Mouse (Mus musculus) C2C12 (cell line): ENCODE results near the gene Cdc73.

Source experiments
- CEBPB ChIP-seq: IDR thresholded peaks from one replicate; pipeline ENCODE4 v1.6.1; 2011; ENCODE audit warnings: low read depth, mild to moderate bottlenecking, control low read depth, moderate library complexity
- CTCF ChIP-seq: IDR thresholded peaks from one replicate; pipeline ENCODE4 v1.5.1; 2011; ENCODE audit not compliant: control insufficient read depth, insufficient read depth, insufficient read length
- MYOD1 ChIP-seq: IDR thresholded peaks from one replicate; pipeline ENCODE4 v1.6.1; 2011; ENCODE audit warnings: low read depth; ENCODE audit not compliant: control insufficient read depth, insufficient read length
- USF1 ChIP-seq: IDR thresholded peaks from one replicate; pipeline ENCODE4 v1.6.1; 2011; ENCODE audit warnings: low read depth, mild to moderate bottlenecking, control low read depth, moderate library complexity

DNA sequence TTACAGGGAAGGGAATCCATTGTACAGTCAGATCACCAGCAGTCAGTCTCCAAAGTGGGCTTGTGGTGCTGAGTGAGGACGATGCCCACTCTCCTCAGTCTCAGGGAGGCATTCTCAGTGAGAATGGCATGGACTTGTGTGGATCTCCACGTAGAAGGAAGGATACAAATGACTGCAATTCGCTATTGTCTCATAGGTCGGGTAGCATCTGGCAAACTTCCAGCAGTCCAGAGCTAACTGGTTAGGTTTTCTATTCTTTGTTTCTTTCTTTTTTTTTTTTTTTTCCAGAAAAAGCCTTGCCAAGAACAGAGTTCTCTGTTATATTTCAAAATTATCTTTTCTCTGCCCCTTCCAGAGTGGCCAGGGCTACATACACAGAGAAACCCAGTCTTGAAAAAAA, 4.3 kb upstream of the Cdc73 start:
- TF ChIP-seq CTCF (no peak), USF1 (no peak), CEBPB (no peak), MYOD1 (no peak)
